Mouse (Mus musculus) embryo, embryonic 9.5 days (tissue): ENCODE data around the gene Plcb1.
"Not testable (repeated sequence)": the region's sequence is repeated elsewhere in the genome, so short reads cannot be mapped to it uniquely, and the experiment has no call there.

Source experiments
- DNase-seq: peaks from one replicate; pipeline ENCODE4 v3.0.0-alpha.2; 2017; ENCODE audit errors: extremely low spot score

The Plcb1 gene

GRCm38 (mm10) chr2:135305736-135306471 is 520.0 kb downstream of the Plcb1 start:
- DNase-seq: no peak

GRCm38 (mm10) chr2:135306472-135306771 is 520.6 kb downstream of the Plcb1 start:
- DNase-seq: no peak

DNA sequence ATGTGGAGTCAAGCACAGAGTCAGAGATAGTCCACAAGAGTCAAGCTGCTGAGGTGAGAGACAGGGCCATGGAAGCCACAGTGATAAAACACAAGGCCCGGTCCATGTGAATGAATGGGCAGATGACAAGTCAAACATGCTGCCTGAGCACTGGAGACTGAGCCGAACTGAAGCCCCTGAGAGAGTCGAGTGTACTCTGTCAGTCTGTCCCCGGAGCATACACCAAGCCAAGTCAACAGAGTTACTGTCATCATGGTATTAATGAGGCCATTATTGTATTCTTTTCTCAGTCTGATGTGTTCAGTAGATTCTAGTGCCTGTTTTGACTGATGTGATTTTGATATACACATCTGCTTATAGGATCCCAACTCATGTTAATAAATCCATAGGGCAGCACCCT is 521.9 kb downstream of the Plcb1 start:
- DNase-seq: no peak

- DNase-seq: no peak
Observed at GRCm38 (mm10) chr2:135315980-135316379, 530.1 kb downstream of the Plcb1 start.

GRCm38 (mm10) chr2:135318136-135318535 is 532.3 kb downstream of the Plcb1 start:
- no peak for DNase-seq

DNA sequence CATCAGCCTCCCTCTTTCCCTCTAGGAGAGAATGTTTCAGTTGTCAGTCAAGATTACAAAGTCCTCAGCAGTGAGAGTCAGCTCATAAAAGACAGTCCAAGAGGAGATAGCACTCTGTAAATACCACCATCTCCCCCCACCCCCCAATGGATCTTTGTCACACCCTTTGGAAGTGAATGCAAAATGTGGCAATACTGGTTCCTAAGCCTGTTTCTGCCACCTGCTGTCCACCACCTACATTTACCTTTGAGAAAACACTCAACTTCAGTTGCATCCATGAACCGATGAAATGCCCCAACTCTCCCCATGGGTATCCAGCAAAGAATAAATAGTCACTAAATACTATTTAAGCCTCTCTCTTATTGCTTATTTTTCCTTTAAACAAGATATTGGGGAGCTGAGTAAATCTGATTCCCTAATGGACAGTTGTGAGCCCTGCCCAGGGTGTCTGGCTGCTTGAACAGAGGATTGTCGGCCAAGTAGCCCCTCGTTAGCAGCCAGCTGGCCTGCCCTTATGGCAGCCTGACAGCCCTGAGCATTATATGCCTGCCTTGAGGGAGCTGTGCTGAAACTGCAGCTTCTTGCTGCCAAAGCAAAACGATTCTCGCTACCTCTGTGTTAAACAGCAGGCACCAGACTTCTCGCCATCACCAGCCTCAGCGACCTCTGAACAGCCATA is 537.5 kb downstream of the Plcb1 start:
- no peak for DNase-seq

DNA sequence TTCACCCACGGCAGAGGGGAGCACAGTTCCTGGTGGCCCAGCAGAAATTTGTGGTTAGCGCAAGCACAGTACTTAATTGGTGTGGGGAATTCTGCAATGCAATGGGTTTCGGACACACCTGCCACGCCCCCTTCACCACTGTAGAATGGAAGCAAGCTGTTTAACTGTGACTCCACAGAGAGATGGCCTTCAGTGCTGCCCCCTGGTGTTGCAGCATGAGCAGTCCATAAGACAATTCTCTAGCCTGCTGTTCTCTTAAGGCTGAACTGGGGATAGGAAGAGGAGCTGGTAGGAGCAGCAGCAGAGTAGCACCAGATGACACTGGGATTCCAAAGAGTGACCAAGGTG is 538.1 kb downstream of the Plcb1 start:
- DNase-seq: peak; percentile 67

GRCm38 (mm10) chr2:135328756-135329155 is 542.9 kb downstream of the Plcb1 start:
- peak; percentile 69 for DNase-seq

DNA sequence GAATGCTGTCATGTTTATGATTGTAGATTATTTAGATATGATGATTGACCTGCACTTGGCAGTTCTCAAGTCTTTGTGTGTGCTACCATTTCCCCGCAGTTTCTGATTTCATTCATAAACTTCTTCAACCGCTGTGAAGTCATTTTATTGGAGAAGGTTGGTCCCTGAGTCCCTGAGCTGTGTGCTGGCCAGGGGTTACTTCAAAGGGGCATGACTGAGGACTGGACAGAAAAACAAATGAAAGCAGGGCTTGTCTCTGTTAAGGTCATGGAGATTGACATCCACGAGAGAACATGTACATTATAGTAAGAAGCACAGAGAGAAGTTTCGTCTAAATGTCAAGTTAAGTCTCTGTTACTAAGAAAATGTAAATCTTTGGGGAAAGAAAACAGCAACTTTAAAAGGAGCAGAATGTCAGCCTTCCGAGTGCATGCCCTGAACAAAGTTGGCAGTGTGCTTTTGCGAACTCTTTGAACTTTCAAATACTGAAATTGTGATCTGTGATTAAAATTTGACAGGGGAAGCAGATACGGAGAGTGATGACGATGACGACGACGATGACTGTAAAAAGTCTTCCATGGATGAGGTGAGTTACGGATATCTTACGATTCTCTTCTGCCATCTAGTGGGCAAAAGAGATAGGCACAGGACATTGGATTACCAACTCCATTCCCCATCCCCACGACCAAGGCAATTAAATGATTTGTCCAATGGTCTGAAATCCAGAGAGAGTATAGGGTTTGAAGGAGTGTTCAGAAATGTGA is 544.1 kb downstream of the Plcb1 start:
- peak; percentile 61 for DNase-seq

GRCm38 (mm10) chr2:135331868-135332267 is 546.0 kb downstream of the Plcb1 start:
- DNase-seq: no peak

GRCm38 (mm10) chr2:135356311-135356710 is 570.4 kb downstream of the Plcb1 start:
- peak; percentile 22 for DNase-seq

GRCm38 (mm10) chr2:135361798-135362197 is 575.9 kb downstream of the Plcb1 start:
- peak; percentile 68 for DNase-seq

DNA sequence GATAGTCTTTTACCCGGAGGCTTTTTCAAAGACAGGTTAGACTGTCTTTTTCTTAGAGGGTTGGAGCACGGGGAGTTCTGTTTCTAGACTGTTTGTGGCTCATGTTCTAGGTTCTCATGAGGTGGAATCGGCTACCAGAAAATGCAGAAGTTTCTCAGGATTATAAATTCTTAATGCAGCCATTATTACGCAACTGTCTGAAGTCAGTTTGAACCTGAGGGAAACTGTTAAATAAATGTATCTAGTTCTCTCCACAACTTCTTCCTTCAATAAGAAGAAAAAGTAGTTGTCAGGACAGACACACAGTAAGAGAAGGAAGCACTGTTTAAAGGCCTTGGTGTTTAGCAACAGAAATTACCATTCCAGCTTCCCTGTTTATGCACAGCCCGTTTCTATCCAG is 577.1 kb downstream of the Plcb1 start:
- DNase-seq: no peak

- DNase-seq: no peak
Observed at GRCm38 (mm10) chr2:135370259-135370835, 584.5 kb downstream of the Plcb1 start.

- not testable (repeated sequence) for DNase-seq
Observed at GRCm38 (mm10) chr2:135380796-135381195, 594.9 kb downstream of the Plcb1 start.

DNA sequence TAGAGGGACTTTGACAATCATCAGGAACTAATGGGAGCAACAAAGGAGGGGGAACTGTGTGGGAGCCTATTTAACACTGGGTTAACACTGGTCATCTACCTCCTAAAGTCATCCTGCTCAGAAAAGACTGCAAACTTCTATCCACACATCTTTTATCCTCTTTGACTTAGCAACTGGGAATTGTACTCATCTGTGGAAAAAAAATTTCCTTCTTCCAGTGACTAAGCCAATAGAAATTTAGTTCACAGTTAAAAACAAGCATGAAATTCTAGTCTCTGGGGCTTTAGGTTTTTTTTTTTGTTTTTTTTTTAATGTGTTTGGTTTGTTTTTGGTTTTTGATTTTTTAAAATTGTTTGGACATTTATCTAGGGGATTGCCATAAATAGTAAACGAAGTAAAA is 595.5 kb downstream of the Plcb1 start:
- DNase-seq: no peak

DNA sequence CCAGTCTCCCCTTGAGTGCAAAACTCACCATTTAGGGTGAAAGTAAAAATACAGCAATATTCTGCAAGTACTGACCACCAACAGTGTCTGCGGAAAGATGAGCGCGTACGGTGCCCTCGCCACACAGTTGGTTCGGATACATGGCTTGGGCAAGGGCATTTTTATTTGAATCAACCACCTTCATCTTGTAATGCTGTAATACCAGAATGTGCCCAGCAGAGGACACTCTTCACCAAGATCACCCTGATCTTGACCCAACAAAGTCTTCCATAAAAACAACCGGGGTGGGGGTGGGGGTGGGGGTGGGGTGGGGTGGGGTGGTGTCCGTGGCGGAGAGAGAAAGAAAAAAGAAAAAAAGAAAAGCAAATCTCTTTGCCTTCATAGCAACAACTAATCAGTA is 602.1 kb downstream of the Plcb1 start:
- DNase-seq: no peak

GRCm38 (mm10) chr2:135394698-135395097 is 608.8 kb downstream of the Plcb1 start:
- no peak for DNase-seq

GRCm38 (mm10) chr2:135396375-135396774 is 610.5 kb downstream of the Plcb1 start:
- DNase-seq: no peak

GRCm38 (mm10) chr2:135397970-135398369 is 612.1 kb downstream of the Plcb1 start:
- no peak for DNase-seq

DNA sequence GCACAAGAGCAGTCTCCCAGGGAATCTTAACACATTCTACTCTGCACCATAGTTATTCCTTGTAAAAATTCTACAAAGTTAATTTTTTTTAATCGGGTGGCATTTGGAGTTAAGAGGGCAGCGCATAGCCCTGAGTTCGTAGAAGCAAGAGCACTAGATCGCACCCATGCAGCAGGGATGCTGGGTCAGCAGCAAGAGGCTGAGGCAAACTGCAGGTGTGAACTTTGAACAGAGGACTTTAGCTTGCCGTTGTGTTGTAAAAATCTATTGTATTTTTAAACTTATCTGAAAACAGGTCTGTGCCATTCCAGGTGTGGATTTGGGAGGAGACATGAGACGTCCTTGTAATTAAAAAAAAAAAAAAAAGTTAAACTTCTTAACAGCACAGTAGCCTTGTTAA is 613.9 kb downstream of the Plcb1 start:
- DNase-seq: no peak

DNA sequence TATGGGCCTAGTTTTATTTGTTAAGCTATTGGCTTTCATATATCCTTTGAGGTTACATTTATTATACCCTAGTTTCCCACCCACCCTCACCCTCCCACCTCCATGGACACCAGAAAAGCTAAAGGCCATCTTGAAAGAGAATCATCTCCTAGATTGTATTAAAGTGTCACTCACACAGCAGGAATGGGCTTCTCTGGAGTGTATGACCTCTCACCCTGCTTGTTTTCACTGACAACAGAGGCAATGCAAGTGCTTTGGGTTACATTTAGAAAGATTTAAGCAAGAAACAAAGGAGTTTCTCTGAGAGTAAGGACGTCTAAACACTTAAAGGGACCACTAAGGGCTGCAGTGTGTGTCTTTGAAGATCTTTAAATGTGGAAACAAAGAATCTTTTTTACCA is 617.0 kb downstream of the Plcb1 start:
- DNase-seq: peak; percentile 40

GRCm38 (mm10) chr2:135403344-135403743 is 617.5 kb downstream of the Plcb1 start:
- no peak for DNase-seq
